Mouse (Mus musculus) forebrain, embryonic 13.5 days (tissue): ENCODE results near the gene Tmem159. TPM values are rescaled to one million over a fixed set of nuclear protein-coding genes. Genes with fewer than 3 reads are reported as not detected.

Source experiments
- ATAC-seq: fragments of 200-750 bp; cut with Nextera tagmentation; 2 replicates; pipeline ENCODE4 v1.8.0; 2017
- H3K27ac ChIP-seq: fragments of 300-500 bp; sonication (generic); 2 replicates; pipeline ENCODE4 v1.5.1; 2015; ENCODE audit warnings: inconsistent platforms, mild to moderate bottlenecking, moderate library complexity
- H3K27me3 ChIP-seq: fragments of 300-500 bp; sonication (generic); 2 replicates; pipeline ENCODE4 v1.6.1; 2015; ENCODE audit warnings: mild to moderate bottlenecking, inconsistent platforms
- H3K36me3 ChIP-seq: fragments of 300-500 bp; sonication (generic); 2 replicates; pipeline ENCODE4 v1.6.1; 2015; ENCODE audit warnings: mild to moderate bottlenecking, inconsistent platforms; ENCODE audit not compliant: poor library complexity, severe bottlenecking
- H3K4me1 ChIP-seq: fragments of 300-500 bp; sonication (generic); 2 replicates; pipeline ENCODE4 v1.6.1; 2015; ENCODE audit warnings: inconsistent platforms
- H3K4me2 ChIP-seq: fragments of 300-500 bp; sonication (generic); 2 replicates; pipeline ENCODE4 v1.6.1; 2015; ENCODE audit warnings: inconsistent platforms, mild to moderate bottlenecking, moderate library complexity
- H3K4me3 ChIP-seq: fragments of 300-500 bp; sonication (generic); 2 replicates; pipeline ENCODE4 v1.5.1; 2015; ENCODE audit warnings: mild to moderate bottlenecking, inconsistent platforms
- H3K9ac ChIP-seq: fragments of 300-500 bp; sonication (generic); 2 replicates; pipeline ENCODE4 v1.6.1; 2015; ENCODE audit warnings: mild to moderate bottlenecking, inconsistent platforms
- H3K9me3 ChIP-seq: fragments of 300-500 bp; sonication (generic); replicated peaks from 2 replicates; pipeline ENCODE4 v1.6.1; 2016; ENCODE audit warnings: inconsistent platforms
- WGBS: fragments of 180-500 bp; shearing (Covaris S2); methylation state at CpG from one replicate; pipeline ENCODE4 v1.1.7; 2015; 5-methylcytosine and 5-hydroxymethylcytosine counted together
- polyA plus RNA-seq: library from polyadenylated mRNA; unstranded; fragments of >200 nt; fragmentation: Nextera tagmentation; extraction: Ambion mirVana; gene quantifications from 2 replicates; pipeline ENCODE4 v1.2.1, GENCODE M21; 2015

The Tmem159 gene
- polyA plus RNA-seq, result 5.6 and 5.7 TPM in 2 replicates

GRCm38 (mm10) chr7:120102164-120102972, at the start of gene Tmem159:
Tmem159 (plus strand) TSS chr7:120102353.
- under 1% methylated on average over 42 of the region's 42 CpGs for WGBS
- H3K4me3 ChIP-seq, result peak within 1 kb of the TSS; percentile 50
- peak within 1 kb of the TSS; percentile 75 for H3K4me2 ChIP-seq
- no peaks in the 10 kb centered on the region for H3K9me3 ChIP-seq
- H3K9ac ChIP-seq, result peak within 1 kb of the TSS; percentile 61
- no peak within 1 kb of the TSS for H3K27ac ChIP-seq
- ATAC-seq, result peak; percentile 79
- no peaks in the 10 kb centered on the region for H3K36me3 ChIP-seq
- H3K4me1 ChIP-seq, result peaks cover 22% of the 10 kb centered on the region
- peaks cover 25% of the 10 kb centered on the region for H3K27me3 ChIP-seq

GRCm38 (mm10) chr7:120054016-120054415, 48.1 kb upstream of the Tmem159 start:
- no peaks in the 10 kb centered on the region for H3K36me3 ChIP-seq
- WGBS, result 62% methylated on average over 2 of the region's 2 CpGs

GRCm38 (mm10) chr7:120055479-120055878, 46.7 kb upstream of the Tmem159 start:
- WGBS, result 87% methylated on average over 3 of the region's 3 CpGs
- H3K27ac ChIP-seq, result no peak overlapping the region
- no peak overlapping the region for H3K9ac ChIP-seq
- no peaks in the 10 kb centered on the region for H3K4me1 ChIP-seq
- no peak overlapping the region for H3K4me2 ChIP-seq
- ATAC-seq, result no peak
- H3K9me3 ChIP-seq, result no peaks in the 10 kb centered on the region
- no peaks in the 10 kb centered on the region for H3K36me3 ChIP-seq
- no peaks in the 10 kb centered on the region for H3K27me3 ChIP-seq
- H3K4me3 ChIP-seq, result no peak overlapping the region

More at GRCm38 (mm10) chr7:120054016-120054415, 48.1 kb upstream of the Tmem159 start:
- Histone ChIP-seq H3K9me3 (no peaks in the 10 kb centered on the region), H3K9ac (no peak overlapping the region), H3K27ac (no peak overlapping the region), H3K4me2 (no peak overlapping the region), H3K27me3 (no peaks in the 10 kb centered on the region), H3K4me3 (no peak overlapping the region), H3K4me1 (no peaks in the 10 kb centered on the region)
- ATAC-seq, result no peak

GRCm38 (mm10) chr7:120064045-120064444, 38.1 kb upstream of the Tmem159 start:
- ATAC-seq, result no peak
- H3K27me3 ChIP-seq, result no peaks in the 10 kb centered on the region
- WGBS, result 87% methylated on average over 1 of the region's 1 CpGs
- H3K9me3 ChIP-seq, result no peaks in the 10 kb centered on the region
- H3K9ac ChIP-seq, result no peak overlapping the region
- no peak overlapping the region for H3K4me2 ChIP-seq
- peaks cover 3% of the 10 kb centered on the region; the same call in 1 of the 2 replicates for H3K4me1 ChIP-seq
- H3K4me3 ChIP-seq, result no peak overlapping the region
- no peaks in the 10 kb centered on the region for H3K36me3 ChIP-seq
- H3K27ac ChIP-seq, result no peak overlapping the region

- Histone ChIP-seq H3K4me2 (no peak overlapping the region), H3K9me3 (no peaks in the 10 kb centered on the region), H3K27me3 (no peaks in the 10 kb centered on the region), H3K27ac (no peak overlapping the region), H3K4me3 (no peak overlapping the region), H3K4me1 (peaks cover 6% of the 10 kb centered on the region; the same call in 1 of the 2 replicates), H3K9ac (no peak overlapping the region), H3K36me3 (no peaks in the 10 kb centered on the region)
- ATAC-seq, result no peak
- WGBS, result 83% methylated on average over 3 of the region's 3 CpGs
Measured at GRCm38 (mm10) chr7:120068114-120068513, 34.0 kb upstream of the Tmem159 start.

GRCm38 (mm10) chr7:120069164-120069563, 33.0 kb upstream of the Tmem159 start:
- Histone ChIP-seq H3K4me2 (no peak overlapping the region), H3K4me3 (no peak overlapping the region), H3K9me3 (no peaks in the 10 kb centered on the region), H3K36me3 (no peaks in the 10 kb centered on the region), H3K27ac (no peak overlapping the region), H3K4me1 (peaks cover 6% of the 10 kb centered on the region; the same call in 1 of the 2 replicates), H3K9ac (no peak overlapping the region), H3K27me3 (no peaks in the 10 kb centered on the region)
- ATAC-seq, result peak; percentile 43
- WGBS, result 31% methylated on average over 3 of the region's 3 CpGs

- no peaks in the 10 kb centered on the region for H3K9me3 ChIP-seq
- H3K27ac ChIP-seq, result no peak overlapping the region
- no peak overlapping the region for H3K9ac ChIP-seq
- WGBS, result 82% methylated on average over 3 of the region's 3 CpGs
- H3K4me1 ChIP-seq, result no peaks in the 10 kb centered on the region
- no peak overlapping the region for H3K4me3 ChIP-seq
- no peaks in the 10 kb centered on the region for H3K36me3 ChIP-seq
- H3K27me3 ChIP-seq, result no peaks in the 10 kb centered on the region
- no peak for ATAC-seq
- H3K4me2 ChIP-seq, result no peak overlapping the region
Measured at GRCm38 (mm10) chr7:120080177-120080576, 22.0 kb upstream of the Tmem159 start.

- H3K4me3 ChIP-seq, result no peak overlapping the region
- H3K9ac ChIP-seq, result no peak overlapping the region
- H3K9me3 ChIP-seq, result no peaks in the 10 kb centered on the region
- WGBS, result 7% methylated on average over 5 of the region's 5 CpGs
- no peaks in the 10 kb centered on the region for H3K36me3 ChIP-seq
- no peaks in the 10 kb centered on the region for H3K4me1 ChIP-seq
- 0 out of 2 replicates have a peak, but pooled peaks cover 2% of the 10 kb centered on the region for H3K27me3 ChIP-seq
- no peak overlapping the region for H3K27ac ChIP-seq
- ATAC-seq, result no peak
- no peak overlapping the region for H3K4me2 ChIP-seq
Measured at GRCm38 (mm10) chr7:120093033-120093432, 9.1 kb upstream of the Tmem159 start.

- H3K9me3 ChIP-seq, result no peaks in the 10 kb centered on the region
- ATAC-seq, result no peak
- 0 out of 2 replicates have a peak, but pooled peaks cover 2% of the 10 kb centered on the region for H3K27me3 ChIP-seq
- H3K4me3 ChIP-seq, result no peak overlapping the region
- no peaks in the 10 kb centered on the region for H3K4me1 ChIP-seq
- no peak overlapping the region for H3K4me2 ChIP-seq
- WGBS, result 93% methylated on average over 3 of the region's 3 CpGs
- no peak overlapping the region for H3K27ac ChIP-seq
- H3K36me3 ChIP-seq, result no peaks in the 10 kb centered on the region
- no peak overlapping the region for H3K9ac ChIP-seq
Measured at GRCm38 (mm10) chr7:120094216-120094615, 7.9 kb upstream of the Tmem159 start.

GRCm38 (mm10) chr7:120095180-120095579, 7.0 kb upstream of the Tmem159 start, which contains the start of gene Dnah3:
Dnah3 (minus strand) TSS chr7:120095280.
- 0 out of 2 replicates have a peak, but pooled peaks cover 2% of the 10 kb centered on the region for H3K27me3 ChIP-seq
- H3K4me3 ChIP-seq, result no peak within 1 kb of the TSS
- no peak within 1 kb of the TSS for H3K27ac ChIP-seq
- no peaks in the 10 kb centered on the region for H3K36me3 ChIP-seq
- H3K4me2 ChIP-seq, result no peak within 1 kb of the TSS
- H3K4me1 ChIP-seq, result no peaks in the 10 kb centered on the region
- no peaks in the 10 kb centered on the region for H3K9me3 ChIP-seq
- ATAC-seq, result no peak
- WGBS, result 81% methylated on average over 6 of the region's 6 CpGs
- H3K9ac ChIP-seq, result no peak within 1 kb of the TSS

GRCm38 (mm10) chr7:120097845-120098244, 4.3 kb upstream of the Tmem159 start:
- Histone ChIP-seq H3K27ac (no peak overlapping the region), H3K4me2 (no peak overlapping the region), H3K9me3 (no peaks in the 10 kb centered on the region), H3K36me3 (no peaks in the 10 kb centered on the region), H3K9ac (no peak overlapping the region), H3K4me1 (peaks cover 10% of the 10 kb centered on the region), H3K4me3 (no peak overlapping the region), H3K27me3 (peaks cover 19% of the 10 kb centered on the region)
- 12% methylated on average over 7 of the region's 7 CpGs for WGBS
- peak; percentile 78 for ATAC-seq

- H3K4me3 ChIP-seq, result no peak overlapping the region
- no peak for ATAC-seq
Measured at GRCm38 (mm10) chr7:120098403-120098802, 3.8 kb upstream of the Tmem159 start.

More at GRCm38 (mm10) chr7:120098403-120098802, 3.8 kb upstream of the Tmem159 start:
- Histone ChIP-seq H3K9ac (no peak overlapping the region), H3K27me3 (peaks cover 25% of the 10 kb centered on the region), H3K9me3 (no peaks in the 10 kb centered on the region), H3K4me2 (no peak overlapping the region), H3K4me1 (peaks cover 16% of the 10 kb centered on the region), H3K36me3 (no peaks in the 10 kb centered on the region), H3K27ac (no peak overlapping the region)
- 24% methylated on average over 9 of the region's 9 CpGs for WGBS
